Mouse (Mus musculus) E14TG2a.4 (cell line): Measurements from ENCODE around the gene Crebrf.

Experiments used
- H3K27me3 ChIP-seq: 2 replicates; pipeline ENCODE4 v1.6.1; 2014; ENCODE audit warnings: low read length, control low read depth; ENCODE audit not compliant: insufficient read depth
- H3K36me3 ChIP-seq: 2 replicates; pipeline ENCODE4 v1.6.1; 2014; ENCODE audit warnings: low read length, control low read depth; ENCODE audit not compliant: insufficient read depth
- H3K4me1 ChIP-seq: replicated peaks from 2 replicates; pipeline ENCODE4 v1.6.1; 2014; ENCODE audit warnings: low read depth, low read length, control low read depth
- H3K4me3 ChIP-seq: replicated peaks from 2 replicates; pipeline ENCODE4 v1.5.1; 2014; ENCODE audit warnings: mild to moderate bottlenecking, low read length
- H3K9me3 ChIP-seq: 2 replicates; pipeline ENCODE4 v1.6.1; 2014; ENCODE audit warnings: low read length, control low read depth
- CTCF ChIP-seq: conservative IDR thresholded peaks from 2 replicates; pipeline ENCODE4 v1.5.1; 2014; ENCODE audit warnings: low read length
- NANOG ChIP-seq: IDR thresholded peaks from 2 replicates; pipeline ENCODE4 v1.6.1; 2014; ENCODE audit warnings: borderline replicate concordance, low read length, mixed read lengths
- POU5F1 ChIP-seq: IDR thresholded peaks from 2 replicates; pipeline ENCODE4 v1.6.1; 2014; ENCODE audit warnings: low read length, borderline replicate concordance

Crebrf gene

GRCm38 (mm10) chr17:26715271-26715758, at the start of gene Crebrf:
Crebrf (plus strand) TSS chr17:26715650.
- Histone ChIP-seq H3K4me3 (peak within 1 kb of the TSS; percentile 95), H3K4me1 (peaks cover 17% of the 10 kb centered on the region), H3K27me3 (no peaks in the 10 kb centered on the region), H3K9me3 (no peaks in the 10 kb centered on the region), H3K36me3 (peaks cover 3% of the 10 kb centered on the region; the same call in 1 of the 2 replicates)
- TF ChIP-seq POU5F1: no peak
- no peak for TF ChIP-seq CTCF
- TF ChIP-seq NANOG: no peak

- no peaks in the 10 kb centered on the region for H3K27me3 ChIP-seq
- peaks cover 7% of the 10 kb centered on the region for H3K4me1 ChIP-seq
- H3K4me3 ChIP-seq: no peak overlapping the region
- H3K36me3 ChIP-seq: no peaks in the 10 kb centered on the region
- no peak for TF ChIP-seq POU5F1
- TF ChIP-seq NANOG: no peak
- TF ChIP-seq CTCF: no peak
- H3K9me3 ChIP-seq: 0 out of 2 replicates have a peak, but pooled peaks cover 5% of the 10 kb centered on the region
These were observed 44.2 kb upstream of the Crebrf start for GRCm38 (mm10) chr17:26671268-26671667.

GRCm38 (mm10) chr17:26675845-26676244, 39.6 kb upstream of the Crebrf start:
- H3K27me3 ChIP-seq: no peaks in the 10 kb centered on the region
- H3K4me3 ChIP-seq: peak overlapping the region; percentile 98
- no peaks in the 10 kb centered on the region for H3K9me3 ChIP-seq
- peaks cover 30% of the 10 kb centered on the region for H3K4me1 ChIP-seq
- TF ChIP-seq POU5F1 (no peak), CTCF (no peak), NANOG (no peak)
- peaks cover 14% of the 10 kb centered on the region; the same call in 1 of the 2 replicates for H3K36me3 ChIP-seq

GRCm38 (mm10) chr17:26676252-26676615, 39.2 kb upstream of the Crebrf start:
- TF ChIP-seq NANOG: no peak
- no peak for TF ChIP-seq POU5F1
- TF ChIP-seq CTCF: no peak
- Histone ChIP-seq H3K4me1 (peaks cover 28% of the 10 kb centered on the region), H3K36me3 (peaks cover 14% of the 10 kb centered on the region; the same call in 1 of the 2 replicates), H3K27me3 (no peaks in the 10 kb centered on the region), H3K9me3 (no peaks in the 10 kb centered on the region), H3K4me3 (peak overlapping the region; percentile 98)

- Histone ChIP-seq H3K4me1 (peaks cover 29% of the 10 kb centered on the region), H3K27me3 (no peaks in the 10 kb centered on the region), H3K9me3 (no peaks in the 10 kb centered on the region), H3K4me3 (peak overlapping the region; percentile 98), H3K36me3 (peaks cover 14% of the 10 kb centered on the region; the same call in 1 of the 2 replicates)
- no peak for TF ChIP-seq POU5F1
- TF ChIP-seq CTCF: no peak
- TF ChIP-seq NANOG: no peak
These were observed 38.7 kb upstream of the Crebrf start for GRCm38 (mm10) chr17:26676616-26677376.

- H3K4me3 ChIP-seq: no peak overlapping the region
- H3K4me1 ChIP-seq: peaks cover 32% of the 10 kb centered on the region
- TF ChIP-seq POU5F1 (no peak), CTCF (no peak), NANOG (no peak)
- no peaks in the 10 kb centered on the region for H3K27me3 ChIP-seq
- peaks cover 17% of the 10 kb centered on the region for H3K36me3 ChIP-seq
- H3K9me3 ChIP-seq: no peaks in the 10 kb centered on the region
These were observed 37.5 kb upstream of the Crebrf start for GRCm38 (mm10) chr17:26677711-26678637.

GRCm38 (mm10) chr17:26681276-26681675, 34.2 kb upstream of the Crebrf start:
- Histone ChIP-seq H3K4me1 (peaks cover 34% of the 10 kb centered on the region), H3K36me3 (peaks cover 38% of the 10 kb centered on the region), H3K27me3 (no peaks in the 10 kb centered on the region), H3K9me3 (no peaks in the 10 kb centered on the region), H3K4me3 (no peak overlapping the region)
- TF ChIP-seq NANOG (no peak), CTCF (peak; percentile 37)

- Histone ChIP-seq H3K9me3 (no peaks in the 10 kb centered on the region), H3K27me3 (no peaks in the 10 kb centered on the region), H3K4me3 (no peak overlapping the region), H3K4me1 (peaks cover 39% of the 10 kb centered on the region), H3K36me3 (peaks cover 32% of the 10 kb centered on the region)
- TF ChIP-seq POU5F1: no peak
- TF ChIP-seq NANOG: no peak
- TF ChIP-seq CTCF: no peak
These were observed 29.0 kb upstream of the Crebrf start for GRCm38 (mm10) chr17:26686334-26687000.
